Mouse (Mus musculus): ENCODE measurements around the gene Sema4c. TPM values are rescaled to one million over a fixed set of nuclear protein-coding genes. Genes with fewer than 3 reads are reported as not detected.

The Sema4c gene
- total and polyA plus RNA-seq, 3 experiments = 0.19 to 1.4 TPM; not detected in 1

- no peaks in the 10 kb centered on the region for H3K27me3 ChIP-seq (ENCODE audit: control insufficient read depth in 1 of 2, insufficient read depth in 2 of 2, low read length in 2 of 2)
- no peaks in the 10 kb centered on the region for H3K79me2 ChIP-seq (ENCODE audit: control insufficient read depth, insufficient read depth, low read length, poor library complexity)
- peak; percentile 62 for DNase-seq (ENCODE audit: low read depth, low spot score)
- no peak overlapping the region for H3K27ac ChIP-seq (ENCODE audit: control insufficient read depth, low read depth, low read length)
- H3K9ac ChIP-seq (ENCODE audit: control insufficient read depth, low read depth, low read length, poor library complexity, severe bottlenecking) = no peak overlapping the region
- H3K4me1 ChIP-seq (ENCODE audit: control insufficient read depth in 1 of 2, insufficient read depth in 2 of 2, low read length in 2 of 2) = peaks cover 0 to 3% of the 10 kb centered on the region in 2 experiments; a peak in 1 of 4 replicates
- no peak for TF ChIP-seq TAL1 (IDR thresholded peaks at IDR 0.05; ENCODE audit: low read length)
- TF ChIP-seq ZMIZ1 (IDR thresholded peaks at IDR 0.05; ENCODE audit: low read depth, low read length) = no peak
- no peak for TF ChIP-seq UBTF (IDR thresholded peaks at IDR 0.05; ENCODE audit: borderline replicate concordance, insufficient read depth, low read depth, low read length)
- no peak for TF ChIP-seq NRF1 (IDR thresholded peaks at IDR 0.05; ENCODE audit: insufficient read depth, low read depth, low read length, poor library complexity, severe bottlenecking)
- no peak for TF ChIP-seq GABPA (IDR thresholded peaks at IDR 0.05; ENCODE audit: low read depth, low read length)
- no peak for TF ChIP-seq ZKSCAN1 (IDR thresholded peaks at IDR 0.05; ENCODE audit: low read depth, low read length)
- no peak for TF ChIP-seq NELFE (IDR thresholded peaks at IDR 0.05; ENCODE audit: low read depth, low read length)
- no peak for TF ChIP-seq EP300 (IDR thresholded peaks at IDR 0.05; ENCODE audit: low read depth in 1 of 2, low read length in 2 of 2)
- TF ChIP-seq MAX (IDR thresholded peaks at IDR 0.05; ENCODE audit: low read length) = no peak
- no peak for TF ChIP-seq KAT2A (conservative IDR thresholded peaks at IDR 0.05; ENCODE audit: low read depth, low read length)
- no peak for TF ChIP-seq USF1 (IDR thresholded peaks at IDR 0.05; ENCODE audit: low read depth, low read length)
- no peak for TF ChIP-seq MAFK (IDR thresholded peaks at IDR 0.05; ENCODE audit: borderline replicate concordance, low read depth, low read length)
- no peak for TF ChIP-seq CTCF (IDR thresholded peaks at IDR 0.05 in 2 of 3, conservative IDR thresholded peaks at IDR 0.05 in 1 of 3; ENCODE audit: control insufficient read depth in 1 of 3, insufficient read depth in 1 of 3, low read depth in 2 of 3, low read length in 3 of 3, poor library complexity in 1 of 3, severe bottlenecking in 1 of 3)
- no peak for TF ChIP-seq MEF2A (IDR thresholded peaks at IDR 0.05; ENCODE audit: extremely low read depth, insufficient replicate concordance, low read depth, low read length, poor library complexity, severe bottlenecking)
- no peak for TF ChIP-seq BHLHE40 (IDR thresholded peaks at IDR 0.05; ENCODE audit: borderline replicate concordance, low read depth, low read length)
- TF ChIP-seq MXI1 (IDR thresholded peaks at IDR 0.05; ENCODE audit: low read depth, low read length) = no peak
- no peaks in the 10 kb centered on the region for H3K9me3 ChIP-seq (replicated peaks; ENCODE audit: insufficient read depth, low read length)
- peaks cover 0 to 5% of the 10 kb centered on the region in 2 experiments; a peak in 2 of 4 replicates for H3K36me3 ChIP-seq (ENCODE audit: control insufficient read depth in 1 of 2, insufficient read depth in 2 of 2, low read length in 2 of 2)
- no peak overlapping the region for H3K4me3 ChIP-seq (ENCODE audit: control insufficient read depth in 1 of 2, insufficient read depth in 1 of 2, low read depth in 2 of 2, low read length in 2 of 2)
Observed at GRCm38 (mm10) chr1:36528351-36528750, 29.8 kb downstream of the Sema4c start.

GRCm38 (mm10) chr1:36526903-36527302, 31.2 kb downstream of the Sema4c start:
- DNase-seq (ENCODE audit: low read depth, low spot score) = no peak
- Histone ChIP-seq H3K79me2 (ENCODE audit: control insufficient read depth, insufficient read depth, low read length, poor library complexity) (no peaks in the 10 kb centered on the region), H3K9me3 (replicated peaks; ENCODE audit: insufficient read depth, low read length) (no peaks in the 10 kb centered on the region), H3K36me3 (ENCODE audit: control insufficient read depth in 1 of 2, insufficient read depth in 2 of 2, low read length in 2 of 2) (peaks cover 0 to 5% of the 10 kb centered on the region in 2 experiments; a peak in 2 of 4 replicates), H3K9ac (ENCODE audit: control insufficient read depth, low read depth, low read length, poor library complexity, severe bottlenecking) (no peak overlapping the region), H3K4me3 (ENCODE audit: control insufficient read depth in 1 of 2, insufficient read depth in 1 of 2, low read depth in 2 of 2, low read length in 2 of 2) (no peak overlapping the region), H3K27ac (ENCODE audit: control insufficient read depth, low read depth, low read length) (no peak overlapping the region), H3K4me1 (ENCODE audit: control insufficient read depth in 1 of 2, insufficient read depth in 2 of 2, low read length in 2 of 2) (peaks cover 0 to 3% of the 10 kb centered on the region in 2 experiments; a peak in 1 of 4 replicates), H3K27me3 (ENCODE audit: control insufficient read depth in 1 of 2, insufficient read depth in 2 of 2, low read length in 2 of 2) (no peaks in the 10 kb centered on the region)
- no peak for TF ChIP-seq KAT2A (conservative IDR thresholded peaks at IDR 0.05; ENCODE audit: low read depth, low read length)
- TF ChIP-seq MAZ (IDR thresholded peaks at IDR 0.05; ENCODE audit: low read depth, low read length) = no peak
